Mouse (Mus musculus) stomach, embryonic 16.5 days (tissue): Measurements from ENCODE around the gene Sema4a. TPM values are rescaled to one million over a fixed set of nuclear protein-coding genes. Genes with fewer than 3 reads are reported as not detected.
A peak's percentile ranks its signal among the peaks of the same experiment; 100 is the strongest.

Source experiments
- ATAC-seq: fragments of 200-750 bp; cut with Nextera tagmentation; 2 replicates; pipeline ENCODE4 v1.8.0; 2017; ENCODE audit warnings: moderate number of reproducible peaks, moderate TSS enrichment; ENCODE audit not compliant: insufficient read depth, low FRiP score
- H3K27ac ChIP-seq: fragments of 300-500 bp; sonication (generic); 2 replicates; pipeline ENCODE4 v1.5.1; 2014; ENCODE audit warnings: low read length
- H3K27me3 ChIP-seq: fragments of 300-500 bp; sonication (generic); 2 replicates; pipeline ENCODE4 v1.6.1; 2014; ENCODE audit warnings: low read length, control low read depth, mixed read lengths; ENCODE audit not compliant: control insufficient read depth, insufficient read depth
- H3K36me3 ChIP-seq: fragments of 300-500 bp; sonication (generic); 2 replicates; pipeline ENCODE4 v1.6.1; 2014; ENCODE audit warnings: low read length; ENCODE audit not compliant: control insufficient read depth, insufficient read depth
- H3K4me1 ChIP-seq: fragments of 300-500 bp; sonication (generic); 2 replicates; pipeline ENCODE4 v1.6.1; 2014; ENCODE audit warnings: low read length, control low read depth, mixed read lengths; ENCODE audit not compliant: control insufficient read depth, insufficient read depth
- H3K4me2 ChIP-seq: fragments of 300-500 bp; sonication (generic); 2 replicates; pipeline ENCODE4 v1.6.1; 2014; ENCODE audit warnings: low read depth, low read length, mixed read lengths
- H3K4me3 ChIP-seq: fragments of 300-500 bp; sonication (generic); replicated peaks from 2 replicates; pipeline ENCODE4 v1.5.1; 2014; ENCODE audit warnings: mild to moderate bottlenecking, low read length
- H3K9ac ChIP-seq: fragments of 300-500 bp; sonication (generic); 2 replicates; pipeline ENCODE4 v1.6.1; 2014; ENCODE audit warnings: low read length
- H3K9me3 ChIP-seq: fragments of 300-500 bp; sonication (generic); replicated peaks from 2 replicates; pipeline ENCODE4 v1.6.1; 2016; ENCODE audit warnings: low read length, control low read depth; ENCODE audit not compliant: control insufficient read depth
- WGBS: fragments of 180-500 bp; shearing (Covaris S2); extraction: QIAGEN DNeasy Blood & Tissue Kit; methylation state at CpG from one replicate; pipeline ENCODE4 v1.1.7; 2014; 5-methylcytosine and 5-hydroxymethylcytosine counted together
- polyA plus RNA-seq: library from polyadenylated mRNA; unstranded; fragments of >200 nt; fragmentation: Nextera tagmentation; extraction: Ambion mirVana; gene quantifications from 2 replicates; pipeline ENCODE4 v1.2.1, GENCODE M21; 2015

Gene Sema4a
- polyA plus RNA-seq, 1 experiment from 2014 or later, result 33.1 TPM

DNA sequence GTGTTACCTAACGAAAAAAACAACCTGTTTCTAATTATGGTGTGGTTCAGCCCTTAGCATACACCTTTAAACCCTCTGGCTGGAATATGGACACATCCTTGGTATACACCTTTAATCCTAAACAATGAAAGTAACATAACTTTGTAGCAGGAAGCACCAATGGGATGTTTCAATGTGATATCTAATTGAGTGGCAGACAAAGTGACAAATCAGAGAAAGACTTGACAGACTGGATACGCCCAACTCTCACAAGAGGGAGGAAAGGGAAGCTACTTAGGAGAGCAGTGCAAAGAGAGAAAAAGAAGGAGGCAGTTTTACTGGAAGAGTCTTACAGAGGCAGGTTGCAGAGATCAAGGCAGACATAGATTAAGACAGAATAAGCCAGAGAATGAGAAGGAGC, 8.5 kb upstream of the Sema4a start:
- WGBS, result 87% methylated on average over 2 of the region's 2 CpGs
- Histone ChIP-seq H3K9ac (no peak overlapping the region), H3K36me3 (no peaks in the 10 kb centered on the region), H3K9me3 (no peaks in the 10 kb centered on the region), H3K27ac (no peak overlapping the region), H3K4me1 (no peaks in the 10 kb centered on the region), H3K27me3 (no peaks in the 10 kb centered on the region), H3K4me3 (no peak overlapping the region), H3K4me2 (no peak overlapping the region)
- ATAC-seq, result no peak

DNA sequence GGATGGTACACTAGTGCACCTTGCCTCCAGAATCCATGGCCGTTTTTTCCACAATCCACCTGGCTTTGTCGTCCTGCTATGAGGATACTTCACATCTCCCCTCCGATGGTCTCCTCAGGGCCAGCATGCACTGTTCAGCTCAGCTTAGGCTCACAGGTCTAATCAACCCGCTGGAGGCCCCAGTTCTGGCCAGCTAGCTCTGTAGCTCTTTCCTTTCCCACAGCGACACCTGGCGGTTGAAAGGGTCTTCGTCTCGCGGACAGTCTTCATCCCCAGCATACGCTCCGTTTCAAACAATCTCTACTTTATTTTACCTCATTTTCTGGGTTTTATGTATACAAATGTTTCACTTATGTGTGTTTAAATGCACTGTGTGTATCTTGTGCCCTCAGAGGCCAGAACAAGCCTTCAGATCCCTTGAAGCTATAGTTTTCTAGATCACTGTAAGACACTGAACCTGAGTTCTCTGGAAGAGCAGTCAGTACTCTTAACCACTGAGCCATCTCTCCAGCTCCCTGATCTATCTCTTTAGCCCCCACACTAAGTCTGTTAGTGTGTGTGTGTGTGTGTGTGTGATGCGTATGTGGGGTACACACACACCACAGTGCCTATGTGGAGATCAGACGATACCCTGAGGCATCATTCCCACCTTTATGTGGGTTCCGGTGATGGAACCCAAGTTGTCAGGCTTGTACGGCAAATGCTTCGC, 6.3 kb upstream of the Sema4a start:
- no peaks in the 10 kb centered on the region for H3K27me3 ChIP-seq
- no peak overlapping the region for H3K4me2 ChIP-seq
- peak; percentile 86 for ATAC-seq
- no peaks in the 10 kb centered on the region for H3K36me3 ChIP-seq
- H3K9me3 ChIP-seq, result no peaks in the 10 kb centered on the region
- no peak overlapping the region for H3K4me3 ChIP-seq
- H3K27ac ChIP-seq, result no peak overlapping the region
- no peaks in the 10 kb centered on the region for H3K4me1 ChIP-seq
- H3K9ac ChIP-seq, result no peak overlapping the region
- 29% methylated on average over 16 of the region's 16 CpGs for WGBS

DNA sequence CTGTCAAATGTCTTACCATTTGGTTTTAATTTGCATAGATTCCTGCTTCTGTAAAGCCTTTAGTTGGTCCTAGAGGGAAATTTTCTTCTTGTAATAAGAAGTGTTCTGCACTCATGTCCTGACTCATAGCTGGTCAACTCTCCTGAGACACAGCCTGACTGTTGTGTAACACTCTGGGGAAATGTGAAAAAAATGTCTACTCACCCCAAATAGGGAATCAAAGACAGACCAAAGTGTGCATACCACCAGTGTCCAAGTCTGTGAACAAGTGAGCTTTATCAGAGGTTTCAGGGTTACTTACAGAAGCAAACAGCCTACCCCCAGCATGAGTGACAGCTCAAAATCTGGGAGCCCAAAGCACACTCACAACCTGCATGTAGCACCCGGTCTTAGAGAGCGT, 4.1 kb upstream of the Sema4a start:
- no peaks in the 10 kb centered on the region; the same call in 1 of the 2 replicates for H3K27me3 ChIP-seq

DNA sequence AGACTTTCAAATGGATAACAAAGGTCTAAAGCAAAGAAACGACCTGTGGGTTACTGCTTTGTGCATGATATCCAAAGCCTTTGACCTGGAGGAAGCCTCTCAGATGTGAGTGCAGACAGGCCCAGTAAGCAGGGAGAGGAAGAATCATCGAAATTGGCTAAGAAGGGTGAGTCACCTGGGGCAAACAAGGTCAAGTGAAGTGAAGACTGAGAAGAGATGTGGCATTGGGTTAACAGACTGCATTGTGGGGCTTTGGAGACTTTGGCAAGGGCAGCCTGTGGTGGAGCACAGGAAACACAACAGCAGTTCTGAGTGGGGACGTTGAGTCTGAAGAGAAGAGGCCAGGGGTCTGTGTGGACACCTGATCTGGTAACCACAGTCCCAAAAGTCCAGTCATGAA, 3.4 kb upstream of the Sema4a start:
- Histone ChIP-seq H3K4me3 (no peak overlapping the region), H3K27ac (no peak overlapping the region), H3K4me1 (no peaks in the 10 kb centered on the region), H3K9me3 (no peaks in the 10 kb centered on the region), H3K4me2 (no peak overlapping the region), H3K9ac (no peak overlapping the region), H3K36me3 (no peaks in the 10 kb centered on the region), H3K27me3 (no peaks in the 10 kb centered on the region; the same call in 1 of the 2 replicates)
- 48% methylated on average over 3 of the region's 3 CpGs for WGBS
- no peak for ATAC-seq

More for the DNA sequence above, 4.1 kb upstream of the Sema4a start:
- H3K4me3 ChIP-seq, result no peak overlapping the region
- 74% methylated on average over 2 of the region's 2 CpGs for WGBS
- no peaks in the 10 kb centered on the region for H3K4me1 ChIP-seq
- H3K9me3 ChIP-seq, result no peaks in the 10 kb centered on the region
- no peak overlapping the region for H3K9ac ChIP-seq
- no peaks in the 10 kb centered on the region for H3K36me3 ChIP-seq
- no peak overlapping the region for H3K27ac ChIP-seq
- ATAC-seq, result no peak
- H3K4me2 ChIP-seq, result no peak overlapping the region

DNA sequence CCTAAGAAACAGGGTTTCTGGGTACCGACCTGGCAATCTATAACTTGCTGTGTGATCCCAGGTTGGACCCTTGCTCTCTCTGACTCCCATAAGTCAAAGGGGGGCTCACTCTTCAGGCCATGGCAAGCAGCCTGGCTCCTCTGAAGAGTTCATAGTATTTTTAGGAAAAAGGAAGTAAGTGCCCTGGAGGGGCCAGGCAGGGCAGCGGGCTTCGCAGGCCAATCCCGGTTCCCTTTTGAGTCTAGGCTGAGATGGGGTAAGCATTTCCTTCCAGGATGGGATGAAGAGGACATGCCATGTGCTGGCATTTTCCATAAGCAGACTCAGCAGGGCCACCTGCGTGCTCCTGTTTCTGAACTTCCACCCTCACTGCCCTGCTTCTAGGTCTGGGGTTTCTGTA, 953 bp downstream of the Sema4a start:
- no peak overlapping the region for H3K27ac ChIP-seq
- H3K4me2 ChIP-seq, result no peak overlapping the region
- H3K4me3 ChIP-seq, result no peak overlapping the region
- no peaks in the 10 kb centered on the region for H3K36me3 ChIP-seq
- WGBS, result 73% methylated on average over 5 of the region's 5 CpGs
- H3K9me3 ChIP-seq, result no peaks in the 10 kb centered on the region
- no peaks in the 10 kb centered on the region; the same call in 1 of the 2 replicates for H3K27me3 ChIP-seq
- no peak overlapping the region for H3K9ac ChIP-seq
- ATAC-seq, result no peak
- peaks cover 9% of the 10 kb centered on the region; the same call in 1 of the 2 replicates for H3K4me1 ChIP-seq

DNA sequence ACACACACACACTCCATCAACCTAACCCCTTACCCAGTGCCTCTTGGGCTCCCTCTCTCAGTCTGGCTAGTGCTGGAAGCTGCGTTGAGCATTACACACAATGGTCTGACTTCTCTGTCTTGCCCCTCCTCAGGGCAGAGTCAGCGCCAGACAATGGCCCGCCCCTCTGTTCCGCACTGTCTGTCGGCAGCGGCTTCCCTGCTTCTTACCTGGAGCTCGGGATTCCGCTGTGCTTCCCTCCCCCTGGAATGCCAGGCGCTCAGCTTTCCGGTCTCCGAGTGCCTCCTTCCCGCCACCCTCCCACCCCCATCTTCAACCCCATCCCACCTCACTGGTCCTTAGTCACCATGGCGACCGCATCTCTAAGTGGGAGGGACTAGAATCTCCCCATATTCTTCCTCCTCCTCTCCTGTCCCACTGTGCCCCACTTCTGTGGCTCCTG, 2.2 kb downstream of the Sema4a start:
- no peak for ATAC-seq
- H3K4me2 ChIP-seq, result no peak overlapping the region

DNA sequence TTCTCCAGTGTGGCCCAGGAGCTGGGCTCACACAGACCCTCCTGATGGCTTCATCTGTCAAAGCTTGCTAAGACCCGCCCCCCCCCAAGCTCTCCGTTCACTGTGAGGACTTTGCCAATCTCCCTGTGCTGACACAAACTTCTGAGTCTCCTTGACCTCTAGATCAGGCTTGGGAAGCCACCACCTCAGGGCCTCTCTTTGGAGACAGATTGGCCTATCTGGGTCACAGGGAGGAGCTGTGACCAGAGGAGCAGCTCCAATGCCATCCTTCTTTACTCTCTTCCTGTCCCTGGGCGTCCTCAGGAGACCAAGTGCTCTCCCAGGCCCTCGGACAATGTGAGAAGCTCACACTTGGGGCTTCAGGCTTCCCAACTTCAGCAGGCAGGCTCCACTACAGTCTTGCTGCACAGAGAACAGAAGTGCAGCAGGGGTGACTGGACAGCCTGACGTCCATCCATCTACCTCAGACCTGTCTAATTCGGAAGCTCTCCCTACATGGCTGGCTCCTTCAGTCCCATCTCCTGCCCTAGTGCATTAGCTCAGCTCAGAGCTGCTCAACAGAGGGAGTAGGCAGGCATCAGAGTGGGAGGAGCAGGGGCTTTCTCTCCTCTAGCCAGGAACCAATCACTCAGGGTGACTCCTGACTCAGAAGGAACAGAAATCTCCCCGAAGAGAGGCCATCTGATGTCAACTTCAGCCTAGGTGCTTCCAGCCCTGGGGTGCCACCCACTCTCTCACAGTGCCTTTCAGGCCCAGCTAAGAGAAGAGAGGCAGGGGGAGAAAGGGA, 4.0 kb downstream of the Sema4a start:
- no peak overlapping the region for H3K4me3 ChIP-seq
- no peaks in the 10 kb centered on the region for H3K9me3 ChIP-seq
- peaks cover 9% of the 10 kb centered on the region; the same call in 1 of the 2 replicates for H3K4me1 ChIP-seq
- no peaks in the 10 kb centered on the region; the same call in 1 of the 2 replicates for H3K27me3 ChIP-seq
- 60% methylated on average over 7 of the region's 7 CpGs for WGBS
- no peak for ATAC-seq
- peak overlapping the region; percentile 34; the same call in 1 of the 2 replicates for H3K9ac ChIP-seq
- peak overlapping the region; percentile 3 for H3K27ac ChIP-seq
- H3K4me2 ChIP-seq, result no peak overlapping the region
- H3K36me3 ChIP-seq, result no peaks in the 10 kb centered on the region

More for the DNA sequence above, 2.2 kb downstream of the Sema4a start:
- no peak overlapping the region for H3K9ac ChIP-seq
- H3K4me1 ChIP-seq, result peaks cover 9% of the 10 kb centered on the region; the same call in 1 of the 2 replicates
- H3K9me3 ChIP-seq, result no peaks in the 10 kb centered on the region
- no peaks in the 10 kb centered on the region; the same call in 1 of the 2 replicates for H3K27me3 ChIP-seq
- no peak overlapping the region for H3K27ac ChIP-seq
- H3K4me3 ChIP-seq, result no peak overlapping the region
- WGBS, result 2% methylated on average over 14 of the region's 14 CpGs
- H3K36me3 ChIP-seq, result no peaks in the 10 kb centered on the region

DNA sequence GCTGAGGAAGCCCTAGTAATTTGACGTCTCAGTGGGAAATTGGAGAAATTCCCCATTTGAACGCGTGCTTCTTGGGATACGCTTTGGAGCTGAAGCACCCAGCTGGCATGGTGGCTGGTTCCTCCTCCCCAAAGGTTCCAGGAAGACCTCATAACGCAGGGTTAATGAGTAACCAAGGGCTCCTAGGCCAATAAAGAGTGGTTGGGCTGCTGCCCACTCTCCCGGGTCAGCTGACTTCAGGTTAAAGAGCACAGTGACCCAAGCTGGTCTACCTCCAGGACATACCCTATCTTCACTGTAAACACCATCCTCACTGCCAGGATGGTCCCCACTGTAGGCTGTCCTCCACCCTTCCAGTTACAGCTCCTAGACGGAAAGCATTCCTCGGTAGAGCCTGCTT, 4.7 kb downstream of the Sema4a start:
- no peaks in the 10 kb centered on the region for H3K9me3 ChIP-seq
- no peak overlapping the region for H3K4me3 ChIP-seq
- ATAC-seq, result 0 out of 2 replicates have a peak, but pooled peaks have one; percentile 19
- H3K27me3 ChIP-seq, result no peaks in the 10 kb centered on the region; the same call in 1 of the 2 replicates
- H3K27ac ChIP-seq, result peak overlapping the region; percentile 90
- H3K9ac ChIP-seq, result no peak overlapping the region
- no peaks in the 10 kb centered on the region for H3K36me3 ChIP-seq
- WGBS, result 72% methylated on average over 8 of the region's 8 CpGs
- no peak overlapping the region for H3K4me2 ChIP-seq
- peaks cover 9% of the 10 kb centered on the region; the same call in 1 of the 2 replicates for H3K4me1 ChIP-seq
